Mouse (Mus musculus) CH12F3 (cell line): ENCODE data around the gene Clcn6.

Experiments used
- in situ Hi-C: fragments of 300-500 bp; cut with MboI; formaldehyde crosslinking; loops from 2 replicates; pipeline ENCODE4 v1.14.3; 2020; ENCODE audit warnings: low sequenced_read_pairs

The Clcn6 gene

DNA sequence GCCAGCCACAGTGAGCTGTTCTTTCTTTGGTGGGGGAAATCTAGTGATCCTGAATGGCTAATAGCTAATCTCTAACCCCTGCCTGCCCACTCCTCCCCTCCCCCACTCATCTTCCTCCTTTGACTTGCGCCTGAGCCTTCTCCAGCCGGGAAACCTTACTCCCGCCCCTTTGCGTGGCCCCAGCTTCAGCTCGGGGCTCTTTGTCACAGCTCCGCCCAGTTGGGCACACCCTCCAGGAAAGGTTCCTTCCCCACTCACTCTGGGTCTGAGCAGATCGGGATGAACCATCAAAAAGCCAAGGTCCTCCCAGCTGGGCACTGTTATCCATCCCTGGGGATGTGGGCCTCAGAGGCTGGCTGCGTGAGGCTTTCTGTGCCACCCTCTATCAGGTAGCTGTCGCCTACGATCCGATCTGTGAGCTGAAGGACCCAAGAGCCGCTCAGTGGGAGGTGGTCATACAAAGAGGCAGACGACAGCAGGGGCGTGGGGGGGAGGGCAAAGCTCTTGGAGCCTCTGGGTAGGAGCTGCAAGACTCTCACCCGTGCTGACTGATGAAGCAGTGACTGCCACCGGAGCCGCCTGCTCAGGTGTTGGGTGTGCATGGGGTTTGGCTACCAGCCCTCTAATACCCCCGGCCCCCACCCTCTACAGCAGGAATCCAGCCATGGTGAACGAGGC is 2.5 kb upstream of the Clcn6 start:
- in situ Hi-C loops: no loop called here

DNA sequence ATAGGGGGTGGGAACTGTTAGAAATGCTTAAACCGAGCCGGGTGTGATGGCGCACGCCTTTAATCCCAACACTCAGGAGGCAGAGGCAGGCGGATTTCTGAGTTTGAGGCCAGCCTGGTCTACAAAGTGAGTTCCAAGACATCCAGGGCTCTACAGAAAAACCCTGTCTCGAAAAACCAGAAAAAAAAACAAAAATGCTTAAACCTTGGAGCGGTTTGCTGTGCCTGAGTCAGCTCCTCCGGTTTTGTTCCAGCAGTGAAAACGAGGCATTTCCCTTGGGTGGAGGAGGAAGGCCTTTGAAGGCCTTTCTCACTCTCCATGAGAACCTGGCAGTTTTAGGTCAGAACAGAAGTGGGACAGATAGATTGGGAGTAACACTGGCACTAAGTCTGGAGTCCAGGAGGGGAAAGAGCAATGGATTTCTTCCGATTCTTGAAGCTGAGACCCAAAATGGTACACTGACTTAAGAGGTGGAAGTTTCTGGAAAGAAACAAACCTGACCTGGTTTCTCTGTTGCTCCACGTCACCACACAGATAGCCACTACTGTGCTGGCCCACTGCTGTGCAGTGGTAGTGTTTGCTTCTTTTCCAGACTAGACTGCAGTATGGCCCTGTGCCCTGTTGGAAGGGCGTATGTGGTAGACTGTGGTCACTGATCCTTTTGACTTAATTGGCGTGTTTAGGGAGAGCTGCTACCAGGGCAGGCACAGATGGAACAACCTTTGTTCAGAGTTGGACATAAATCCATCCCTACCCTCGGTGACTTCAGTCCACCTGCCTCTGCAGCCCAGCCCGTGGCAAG is 1.6 kb upstream of the Clcn6 start:
- in situ Hi-C loops: no loop called here

DNA sequence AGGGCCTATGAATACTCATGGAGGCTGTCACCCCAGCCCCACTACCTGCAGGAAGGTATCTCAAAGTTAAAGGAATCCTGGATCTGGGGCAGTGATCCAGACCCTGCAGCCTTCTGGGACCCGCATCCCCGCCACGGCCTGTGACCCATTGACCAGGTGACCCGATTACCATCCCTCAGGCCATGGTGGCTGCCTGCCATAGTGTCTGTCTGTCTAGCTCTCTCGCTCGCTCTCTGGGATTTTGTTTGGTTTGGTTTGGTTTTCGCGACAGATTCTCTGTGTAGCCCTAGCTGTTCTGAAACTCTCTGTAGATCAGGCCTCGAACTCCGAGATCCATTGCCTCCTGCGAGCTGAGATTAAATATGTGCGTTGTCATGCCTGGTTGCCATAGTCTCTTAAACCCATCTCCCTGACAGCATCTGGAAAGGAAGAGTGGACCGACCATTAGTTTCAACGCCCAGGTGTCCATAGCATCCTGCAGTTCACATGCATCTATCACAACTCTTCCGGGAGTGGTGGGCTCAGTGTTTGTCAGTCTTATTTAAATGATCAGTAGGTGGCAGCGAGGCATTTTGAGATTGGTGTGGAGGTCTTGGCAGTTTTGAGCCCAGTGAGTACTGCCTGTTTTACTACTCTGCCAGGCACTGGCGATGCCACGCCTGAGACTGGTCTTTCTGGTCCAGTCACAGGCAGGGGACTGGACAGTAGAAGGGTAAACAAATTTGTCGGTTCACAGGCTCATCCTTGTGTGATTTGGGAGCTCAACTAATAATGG is 820 bp upstream of the Clcn6 start:
- in situ Hi-C loops: no loop called here

DNA sequence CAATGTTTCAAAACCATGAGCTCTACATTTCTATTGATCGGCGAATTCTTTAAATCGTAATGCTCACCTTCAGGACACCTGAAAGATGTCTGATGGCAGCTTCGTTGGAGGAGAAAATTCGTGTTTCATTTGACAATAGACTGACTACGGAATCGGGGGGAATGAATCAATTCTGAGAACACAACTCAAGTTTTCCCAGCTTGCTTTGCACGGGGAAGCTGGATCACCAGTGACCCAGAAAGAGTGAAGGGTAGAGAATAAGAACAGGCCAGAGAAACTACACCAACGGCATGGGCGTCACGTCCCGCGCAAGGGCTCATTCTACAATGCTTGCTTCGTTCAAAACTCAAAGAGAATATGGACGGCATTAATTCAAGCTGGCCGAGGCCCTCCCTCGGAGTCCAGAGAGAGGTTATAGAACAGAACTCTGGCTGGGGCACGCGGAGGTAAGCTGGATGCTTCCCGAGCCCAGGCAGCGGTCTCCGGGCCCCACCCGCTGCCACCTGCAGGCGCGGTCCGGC is 482 bp downstream of the Clcn6 start:
- in situ Hi-C loops: no loop called here

DNA sequence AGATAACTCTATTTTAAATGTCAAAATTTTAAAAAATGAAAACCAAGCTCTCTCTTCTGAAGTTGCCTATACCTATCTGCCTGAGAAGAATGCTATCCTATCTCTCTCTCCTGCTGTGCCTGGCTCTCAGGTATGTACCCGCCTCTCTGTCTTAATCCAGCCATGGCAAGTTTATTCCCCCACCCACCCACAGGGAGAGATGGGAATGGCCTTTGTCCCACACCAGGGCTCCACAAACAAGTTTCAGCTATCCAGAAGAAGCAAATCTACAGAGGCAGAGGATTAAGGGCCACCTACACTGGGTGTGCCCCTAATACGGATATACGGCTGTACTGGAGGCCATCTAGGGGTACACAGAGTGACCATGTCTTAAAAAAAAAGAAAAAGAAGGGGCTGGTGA is 3.2 kb downstream of the Clcn6 start:
- in situ Hi-C loops: no loop called here

DNA sequence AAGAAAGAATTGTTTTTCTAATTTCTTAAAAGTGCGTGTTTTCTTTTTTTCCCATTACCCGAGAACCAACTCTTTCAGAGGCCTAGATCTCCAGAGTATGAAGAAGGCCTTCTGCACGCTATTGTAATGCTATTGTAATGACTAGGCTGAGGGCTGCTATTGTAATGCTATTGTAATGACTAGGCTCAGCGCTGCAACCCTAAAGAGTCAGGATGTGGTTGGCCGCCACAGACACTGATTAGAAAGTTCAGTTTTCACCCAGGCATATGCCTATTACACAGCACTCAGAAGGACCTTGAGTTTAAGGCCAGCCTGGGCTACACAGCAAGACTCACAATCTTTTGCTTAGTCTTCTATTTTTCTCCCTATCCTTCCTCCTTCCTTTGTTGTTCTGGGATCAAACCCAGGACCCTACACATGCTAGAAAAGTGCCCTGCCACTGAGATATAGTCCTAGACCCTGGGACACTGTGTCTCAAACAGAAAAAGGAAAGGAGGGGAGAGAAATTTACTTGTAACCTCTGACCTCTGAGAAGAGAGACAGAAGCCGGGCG is 4.7 kb downstream of the Clcn6 start:
- in situ Hi-C loops: no loop called here

DNA sequence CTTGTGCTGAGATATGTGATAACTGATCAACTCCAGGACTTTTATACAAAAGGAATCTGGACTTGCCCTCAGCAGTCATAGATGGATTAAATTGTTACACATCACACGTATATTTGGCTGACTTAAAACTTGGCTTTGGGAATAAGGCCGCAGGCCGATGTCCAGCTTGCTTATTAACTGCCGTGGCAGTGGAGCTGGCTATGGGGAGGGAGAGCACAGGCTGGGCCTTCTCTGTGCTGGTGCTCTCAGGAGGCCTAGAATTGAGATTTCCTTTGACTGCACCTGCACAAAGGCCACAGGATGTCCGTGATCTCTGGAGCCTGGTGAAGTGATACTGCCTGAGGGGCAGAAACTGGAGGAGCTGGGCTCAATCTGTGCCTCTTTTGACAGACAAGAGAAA is 8.1 kb downstream of the Clcn6 start:
- in situ Hi-C loops: no loop called here

DNA sequence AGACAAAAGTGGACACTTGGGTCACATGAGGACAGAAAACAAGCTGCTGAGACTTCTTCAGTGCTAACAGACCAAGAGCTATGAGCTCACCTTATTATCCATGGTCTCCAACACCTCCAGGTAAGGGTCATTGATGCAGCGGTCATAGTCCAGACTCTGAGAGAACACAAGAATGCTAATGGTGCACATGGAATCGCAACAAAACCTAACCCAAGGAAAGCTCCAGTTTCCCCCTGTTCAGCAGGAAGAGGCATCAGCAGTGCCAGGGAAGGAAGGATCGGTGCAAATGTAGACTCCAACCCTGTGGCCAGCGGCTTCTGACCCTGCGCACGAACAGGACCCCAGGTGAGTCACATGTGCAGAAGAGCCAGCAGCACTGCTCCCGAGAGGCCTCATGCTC is 9.3 kb downstream of the Clcn6 start:
- in situ Hi-C loops: no loop called here

DNA sequence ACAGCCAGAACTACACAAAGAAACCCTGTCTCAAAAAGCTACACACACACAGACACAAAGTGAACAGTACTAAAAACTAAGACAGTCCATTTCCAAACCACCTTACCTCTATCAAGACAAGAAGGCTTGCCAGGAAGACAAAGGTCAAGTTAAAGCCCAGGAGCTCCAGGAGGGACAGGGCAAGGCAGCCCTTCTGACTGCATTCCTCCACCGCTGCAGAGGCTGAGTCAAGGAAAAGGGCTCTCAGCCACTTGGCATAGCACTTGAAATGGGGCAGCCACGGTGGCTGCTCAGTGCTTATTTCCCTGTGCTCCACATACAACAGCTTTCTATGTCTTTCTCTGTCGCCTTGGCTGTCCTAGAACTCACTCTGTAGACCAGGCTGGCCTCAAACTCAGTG is 14.6 kb downstream of the Clcn6 start:
- in situ Hi-C loops: no loop called here

DNA sequence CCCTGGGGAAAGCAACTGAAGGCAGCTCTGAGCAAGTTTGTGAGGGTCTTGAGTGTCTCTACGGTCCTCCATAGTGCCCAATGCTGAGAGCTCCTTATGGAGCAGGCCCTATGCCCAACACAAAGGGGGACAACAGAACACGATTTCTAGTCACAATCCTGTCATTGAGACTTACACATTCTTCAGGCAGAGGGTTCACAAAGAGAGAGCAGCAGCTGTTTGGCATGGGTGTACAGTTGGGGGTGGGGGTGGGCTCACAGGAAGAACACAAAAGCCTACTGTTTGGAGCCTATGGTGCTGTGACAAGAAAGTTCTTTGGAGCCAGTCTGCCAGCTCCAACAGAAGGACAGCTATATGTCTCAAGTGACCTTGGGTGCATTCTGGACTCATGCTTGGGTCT is 20.2 kb downstream of the Clcn6 start:
- in situ Hi-C loops: no loop called here

DNA sequence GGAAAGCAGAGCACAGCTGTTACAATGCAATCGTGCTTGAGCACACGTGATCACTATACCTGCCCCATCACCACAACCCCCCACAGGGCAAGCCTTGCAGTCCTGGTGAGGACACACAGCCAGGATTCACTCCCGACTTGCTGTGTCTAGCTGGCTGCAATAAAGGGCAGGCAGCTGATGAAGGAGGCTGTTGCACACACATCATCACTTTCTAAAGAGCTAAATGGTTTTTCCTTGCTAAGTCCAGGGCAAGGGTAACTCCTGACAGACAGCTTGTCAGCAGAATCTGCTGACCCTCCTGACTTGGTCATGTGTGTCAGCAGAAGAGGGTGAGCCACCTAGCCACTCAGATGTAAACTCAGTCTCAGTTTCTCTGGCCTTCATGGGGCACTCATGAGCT is 21.6 kb downstream of the Clcn6 start:
- in situ Hi-C loops: no loop called here

DNA sequence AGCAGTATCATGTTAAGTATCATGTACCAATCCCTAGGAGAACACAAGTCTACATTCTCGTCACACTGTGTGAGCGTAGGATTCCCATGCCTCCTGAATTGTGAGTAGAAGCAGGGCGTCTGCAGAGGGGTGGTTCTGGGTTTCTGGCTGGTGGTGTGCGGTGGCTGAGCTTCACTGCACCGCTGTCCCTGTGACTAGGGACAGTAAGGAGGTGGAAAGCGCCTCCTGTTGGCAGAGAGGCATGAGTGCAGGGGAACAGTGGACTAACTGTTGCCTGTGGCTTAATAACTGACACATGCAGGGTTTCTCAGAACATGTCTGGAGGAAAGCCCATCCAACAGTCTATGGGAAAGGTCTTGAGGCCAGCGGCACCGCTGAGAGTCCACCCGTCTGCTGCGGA is 23.2 kb downstream of the Clcn6 start:
- in situ Hi-C loops: no loop called here

DNA sequence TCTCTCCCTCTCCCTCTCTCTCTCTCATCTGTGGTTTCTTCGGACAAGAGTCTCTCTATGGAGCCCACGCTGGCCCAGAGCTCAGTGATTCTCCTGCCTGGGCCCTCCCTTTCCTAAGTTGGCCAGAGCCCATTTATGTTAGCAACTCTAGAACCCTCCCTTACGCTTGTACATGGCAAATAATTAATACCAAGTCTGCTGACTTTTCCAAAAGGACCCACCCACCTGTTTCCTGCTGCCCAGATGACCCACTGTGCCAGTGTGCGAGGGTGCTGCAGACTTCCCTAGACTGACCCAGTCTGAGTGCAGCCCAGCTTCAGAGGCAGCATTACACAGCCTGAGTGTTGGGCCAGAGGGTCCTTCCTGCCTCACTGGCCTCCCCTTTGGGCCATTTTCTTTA is 26.4 kb downstream of the Clcn6 start:
- in situ Hi-C loops: no loop called here

DNA sequence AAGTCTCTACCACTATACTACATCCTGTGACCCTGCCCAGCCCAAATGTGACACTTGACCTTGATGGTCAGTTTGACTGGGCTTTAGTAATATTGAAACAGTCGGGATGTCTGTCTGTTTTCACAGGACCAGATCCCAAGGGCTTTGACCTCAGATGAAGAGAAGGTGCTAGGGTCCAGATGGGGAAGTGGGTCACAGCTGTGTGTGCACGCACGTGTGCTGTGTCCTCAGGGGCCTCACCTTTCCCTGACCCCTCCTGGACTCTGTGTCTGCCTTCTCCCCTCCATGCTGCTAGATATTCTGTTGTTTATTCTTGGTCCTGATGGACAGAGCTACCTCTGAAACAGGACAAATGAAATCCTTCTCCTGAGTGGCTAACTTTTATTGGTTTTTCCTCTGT is 27.3 kb downstream of the Clcn6 start:
- in situ Hi-C loops: no loop called here

DNA sequence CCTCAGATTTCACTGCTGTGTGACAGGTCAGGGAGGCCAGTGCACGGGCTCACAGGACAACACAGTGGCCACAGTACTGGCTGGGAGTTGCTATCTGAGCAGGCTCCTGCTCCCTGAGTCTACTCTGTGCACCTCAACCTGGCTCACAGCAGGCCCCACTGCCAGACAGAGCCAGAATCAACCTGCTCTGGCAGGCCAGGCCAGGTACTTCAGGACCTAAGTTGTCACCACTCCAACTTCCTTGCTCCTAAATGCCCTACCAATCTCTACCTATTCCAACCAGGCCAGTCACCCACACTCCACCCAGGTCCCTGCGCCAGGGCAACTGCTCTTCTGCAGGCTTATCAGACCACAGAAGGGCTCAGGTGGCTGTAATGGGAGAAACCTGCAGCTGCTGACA is 29.0 kb downstream of the Clcn6 start:
- in situ Hi-C loops: no loop called here

DNA sequence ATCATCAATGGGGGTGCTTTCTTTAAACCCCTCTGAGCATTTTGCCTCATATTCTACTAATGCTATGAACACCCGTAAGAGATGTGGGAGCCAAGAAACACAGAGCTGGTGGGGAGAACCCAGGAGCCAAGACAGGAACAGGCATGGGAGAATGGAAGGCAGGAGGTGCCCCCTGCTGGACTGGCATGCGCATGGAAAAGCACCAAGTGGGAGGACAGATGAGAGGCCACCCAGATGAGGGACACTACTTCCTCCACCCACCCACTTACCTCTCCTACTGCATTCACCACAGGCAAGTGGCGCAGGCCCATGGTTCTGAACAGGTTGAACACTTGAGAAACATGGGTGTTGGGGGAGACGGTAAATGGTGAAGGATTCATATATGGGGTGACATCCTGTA is 30.2 kb downstream of the Clcn6 start:
- in situ Hi-C loops: no loop called here

DNA sequence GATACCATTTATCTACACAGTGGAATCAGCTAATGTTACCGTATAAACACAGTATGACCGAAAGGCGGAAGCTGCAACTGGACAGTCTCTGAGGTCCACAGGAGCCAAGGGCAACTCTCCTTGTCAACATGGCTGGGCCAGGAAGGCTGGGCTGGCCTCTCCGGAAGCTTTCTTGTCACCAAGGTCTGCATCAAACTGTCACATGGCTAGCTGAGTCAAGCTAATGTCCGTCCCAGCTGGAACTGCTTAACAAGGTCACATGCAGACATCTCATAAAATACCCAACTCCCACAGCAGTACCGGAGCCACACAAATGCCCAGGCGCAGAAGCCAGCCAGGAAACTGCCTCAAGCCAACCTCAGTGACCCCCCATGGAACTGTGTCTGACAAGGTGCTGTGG is 34.3 kb downstream of the Clcn6 start:
- in situ Hi-C loops: loop anchor here (5.0 kb wide), 1 partner anchor 42 kb away; no protein-coding TSS in a partner anchor

DNA sequence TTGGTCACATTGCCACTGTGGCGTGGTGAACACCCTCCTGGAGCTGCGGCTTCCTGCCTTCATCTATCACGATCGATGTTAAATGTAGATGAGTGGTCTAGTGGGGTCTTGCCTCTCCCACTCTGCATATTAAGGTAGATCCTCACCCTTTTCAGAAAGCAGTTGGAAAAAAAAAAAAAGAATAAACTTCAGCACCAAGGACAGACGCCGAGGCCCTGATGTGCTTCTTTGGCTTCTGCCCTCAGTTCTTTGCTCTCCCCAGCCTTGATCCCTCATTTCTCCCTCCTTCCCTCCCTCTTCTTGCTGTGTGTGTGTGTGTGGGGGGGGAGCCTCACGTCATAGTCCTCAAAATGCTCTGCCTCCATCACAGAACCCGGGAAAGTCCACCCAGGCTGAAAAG is 36.8 kb downstream of the Clcn6 start:
- in situ Hi-C loops: loop anchor here (5.0 kb wide), 1 partner anchor 40 kb away; no protein-coding TSS in a partner anchor

DNA sequence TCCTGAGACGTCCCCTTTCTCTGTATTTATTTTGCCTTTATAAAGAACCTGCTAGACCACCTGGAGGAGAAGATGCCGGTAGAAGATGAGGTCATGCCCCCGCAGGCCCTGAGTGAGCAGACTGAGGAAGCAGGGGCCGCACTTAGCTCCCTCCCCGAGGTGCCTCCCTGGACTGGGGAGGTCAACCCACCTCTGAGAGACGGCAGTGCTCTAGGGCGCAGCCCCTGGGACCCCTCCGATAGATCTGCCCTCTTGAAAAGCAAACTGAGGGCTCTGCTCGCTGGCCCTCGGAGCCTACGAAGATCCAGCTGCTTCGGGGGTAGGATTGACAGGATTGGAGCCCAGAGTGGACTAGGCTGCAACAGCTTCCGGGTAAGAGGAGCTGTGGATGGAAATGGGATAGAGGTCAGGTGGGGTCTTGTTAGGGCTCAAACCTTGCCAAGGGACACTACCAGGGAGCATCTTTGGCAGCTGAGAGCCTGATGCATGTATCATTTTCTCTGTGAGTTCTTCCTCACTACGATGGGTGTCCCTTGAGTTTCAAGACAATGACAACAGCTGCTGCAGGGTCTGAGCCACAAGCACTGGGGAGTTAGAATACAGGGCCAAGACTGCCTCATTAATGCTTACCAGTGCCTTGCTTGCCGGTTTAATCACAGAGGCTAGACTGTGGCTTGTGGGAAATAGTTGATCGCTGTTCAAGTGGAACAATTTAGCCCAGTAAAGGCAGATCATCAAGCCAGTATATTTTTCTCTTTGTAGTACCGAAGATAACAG is 37.4 kb downstream of the Clcn6 start:
- in situ Hi-C loops: loop anchor here (5.0 kb wide), 1 partner anchor 39 kb away; no protein-coding TSS in a partner anchor

DNA sequence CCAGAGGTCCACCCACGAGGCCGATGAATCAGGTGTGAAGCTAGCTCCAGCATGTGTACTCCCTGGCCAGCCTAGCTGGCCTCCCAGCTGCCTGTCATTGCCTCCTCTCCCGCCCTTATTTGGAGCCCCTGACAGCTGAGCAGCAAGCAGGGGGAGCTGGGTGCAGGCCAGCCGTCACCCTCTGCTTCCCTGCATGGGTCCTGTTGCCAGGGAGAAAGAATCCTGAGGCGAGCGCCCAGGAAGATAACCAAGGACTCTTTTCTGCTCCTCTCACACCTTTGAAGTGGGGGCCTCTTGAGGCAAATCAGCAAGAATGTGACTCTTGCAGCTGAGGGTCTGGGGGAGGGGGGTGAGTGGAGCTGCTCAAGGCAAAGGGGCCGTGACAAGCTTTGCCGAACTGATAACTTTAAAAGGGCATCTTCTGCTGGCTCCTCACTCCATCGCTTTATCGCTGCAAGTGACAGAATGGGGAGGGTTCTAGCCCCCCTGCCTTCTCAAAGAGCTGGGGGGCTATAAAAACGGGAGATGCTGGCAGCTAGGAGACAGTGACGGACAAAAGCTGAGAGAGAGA is 38.3 kb downstream of the Clcn6 start, which contains the start of gene Nppa:
TSS of gene Nppa (plus strand) at position 521 of the 571 bp plus-strand sequence.
- in situ Hi-C loops: loop anchor here (5.0 kb wide), 1 partner anchor 38 kb away; no protein-coding TSS in a partner anchor
